Mouse (Mus musculus) forebrain, embryonic 11.5 days (tissue): ENCODE data around the gene Oxsr1. TPM values are rescaled to one million over a fixed set of nuclear protein-coding genes. Genes with fewer than 3 reads are reported as not detected.

Source experiments
- ATAC-seq: fragments of 200-750 bp; cut with Nextera tagmentation; replicated peaks from 2 replicates; pipeline ENCODE4 v1.8.0; 2017; ENCODE audit warnings: moderate TSS enrichment; ENCODE audit not compliant: low FRiP score
- DNase-seq: peaks from one replicate; pipeline ENCODE4 v3.0.0-alpha.2; 2017; ENCODE audit warnings: low spot score
- H3K27ac ChIP-seq: fragments of 300-500 bp; sonication (generic); 2 replicates; pipeline ENCODE4 v1.5.1; 2014; ENCODE audit warnings: low read depth, low read length
- H3K27me3 ChIP-seq: fragments of 300-500 bp; sonication (generic); 2 replicates; pipeline ENCODE4 v1.6.1; 2014; ENCODE audit warnings: mild to moderate bottlenecking, low read length, mixed read lengths; ENCODE audit not compliant: control insufficient read depth, insufficient read depth
- H3K36me3 ChIP-seq: fragments of 300-500 bp; sonication (generic); 2 replicates; pipeline ENCODE4 v1.6.1; 2014; ENCODE audit warnings: mild to moderate bottlenecking, low read length, moderate library complexity, mixed read lengths; ENCODE audit not compliant: control insufficient read depth, insufficient read depth
- H3K4me1 ChIP-seq: fragments of 300-500 bp; sonication (generic); replicated peaks from 2 replicates; pipeline ENCODE4 v1.6.1; 2014; ENCODE audit warnings: low read length, mixed read lengths; ENCODE audit not compliant: control insufficient read depth, insufficient read depth
- H3K4me2 ChIP-seq: fragments of 300-500 bp; sonication (generic); 2 replicates; pipeline ENCODE4 v1.6.1; 2014; ENCODE audit warnings: low read depth, mild to moderate bottlenecking, low read length, moderate library complexity, mixed read lengths; ENCODE audit not compliant: severe bottlenecking
- H3K4me3 ChIP-seq: fragments of 300-500 bp; sonication (generic); 2 replicates; pipeline ENCODE4 v1.5.1; 2014; ENCODE audit warnings: low read depth, low read length
- H3K9ac ChIP-seq: fragments of 300-500 bp; sonication (generic); 2 replicates; pipeline ENCODE4 v1.6.1; 2014; ENCODE audit warnings: low read length
- H3K9me3 ChIP-seq: fragments of 300-500 bp; sonication (generic); 2 replicates; pipeline ENCODE4 v1.6.1; 2016; ENCODE audit warnings: low read length, mixed read lengths; ENCODE audit not compliant: control insufficient read depth
- WGBS: fragments of 180-500 bp; shearing (Covaris S2); extraction: QIAGEN DNeasy Blood & Tissue Kit; methylation state at CpG from one replicate; pipeline ENCODE4 v1.1.7; 2014; 5-methylcytosine and 5-hydroxymethylcytosine counted together
- polyA plus RNA-seq: library from polyadenylated mRNA; unstranded; fragments of >200 nt; fragmentation: Nextera tagmentation; extraction: Ambion mirVana; gene quantifications from 2 replicates; pipeline ENCODE4 v1.2.1, GENCODE M21; 2014

Oxsr1 gene
- polyA plus RNA-seq, 1 experiment from 2014 or later, result 19.7 TPM

DNA sequence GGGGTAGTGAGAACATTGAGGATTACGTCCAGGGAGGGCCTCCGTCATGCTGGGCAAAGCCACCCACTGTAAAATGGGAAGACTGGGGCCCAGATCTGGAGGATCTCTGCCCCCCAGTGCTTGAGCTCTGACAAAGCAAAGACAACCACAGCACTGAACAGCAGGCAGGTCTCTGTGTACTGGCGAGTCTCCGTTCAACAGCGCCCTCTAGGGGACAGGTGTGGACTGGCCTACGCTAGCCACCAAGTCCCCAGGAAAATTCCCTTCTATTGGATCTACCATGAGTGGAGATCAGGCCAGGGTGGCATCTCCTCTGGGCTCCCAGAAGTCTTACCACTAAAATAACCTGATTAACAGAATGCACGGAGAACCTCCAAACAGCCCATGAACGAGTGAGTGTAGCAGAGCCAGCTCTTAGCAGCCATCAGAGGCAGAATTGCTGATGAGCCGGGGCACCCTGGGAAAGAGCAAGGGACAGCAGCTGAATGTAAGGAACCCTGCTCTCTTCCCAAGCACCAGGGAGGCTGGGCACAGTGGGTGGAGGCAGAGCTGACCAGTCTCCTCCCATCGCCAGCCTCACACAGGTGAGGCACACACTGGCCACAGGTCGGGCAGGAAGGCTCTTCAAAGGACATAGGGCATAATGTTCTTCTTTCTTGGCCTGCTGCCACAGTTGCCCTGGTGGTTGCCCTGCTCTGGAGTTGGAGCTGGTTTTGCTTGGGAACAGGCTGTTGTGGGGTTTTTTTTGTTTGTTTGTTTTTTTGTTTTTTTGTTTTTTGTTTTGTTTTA is 129.8 kb downstream of the Oxsr1 start:
- no peaks in the 10 kb centered on the region for H3K36me3 ChIP-seq
- 33% methylated on average over 11 of the region's 11 CpGs for WGBS
- no peaks in the 10 kb centered on the region for H3K4me1 ChIP-seq
- H3K4me2 ChIP-seq, result no peak overlapping the region
- H3K27ac ChIP-seq, result no peak overlapping the region
- ATAC-seq (no peak), DNase-seq (peak; percentile 66)
- no peaks in the 10 kb centered on the region for H3K9me3 ChIP-seq
- H3K27me3 ChIP-seq, result no peaks in the 10 kb centered on the region
- no peak overlapping the region for H3K4me3 ChIP-seq
- no peak overlapping the region for H3K9ac ChIP-seq

Other genes starting within 250 kb of the Oxsr1 start
- 14.9 and 19.4 TPM in 2 replicates for gene Plcd1, start 228.9 kb downstream of the Oxsr1 start, polyA plus RNA-seq
- gene Dlec1, start 219.9 kb downstream of the Oxsr1 start, polyA plus RNA-seq, result 2.0 and 2.4 TPM in 2 replicates
- gene Acaa1b, start 165.3 kb downstream of the Oxsr1 start, polyA plus RNA-seq, result 0.84 and 1.2 TPM in 2 replicates
- gene Gm47289, start 163.3 kb downstream of the Oxsr1 start, polyA plus RNA-seq, result not detected in 2 replicates
- gene Slc22a13, start 113.3 kb downstream of the Oxsr1 start, polyA plus RNA-seq, result not detected in 2 replicates
- 62.6 and 75.6 TPM in 2 replicates for gene Acaa1a, start 17.2 kb upstream of the Oxsr1 start, polyA plus RNA-seq
- 6.8 and 7.5 TPM in 2 replicates for gene Myd88, start 19.0 kb upstream of the Oxsr1 start, polyA plus RNA-seq
- gene Xylb, start 35.0 kb upstream of the Oxsr1 start, polyA plus RNA-seq, result 12.5 and 12.7 TPM in 2 replicates
- gene Slc22a14, start 43.1 kb upstream of the Oxsr1 start, polyA plus RNA-seq, result not detected in 2 replicates
- gene Acvr2b, start 79.7 kb upstream of the Oxsr1 start, polyA plus RNA-seq, result 106 and 133 TPM in 2 replicates
- 44.0 and 47.0 TPM in 2 replicates for gene Exog, start 122.5 kb upstream of the Oxsr1 start, polyA plus RNA-seq